Mouse (Mus musculus): ENCODE measurements around the gene Gm10272. TPM values are rescaled to one million over a fixed set of nuclear protein-coding genes. Genes with fewer than 3 reads are reported as not detected.
"Not testable (repeated sequence)": the region's sequence is repeated elsewhere in the genome, so short reads cannot be mapped to it uniquely, and the experiment has no call there.

Gm10272 gene
- total RNA-seq, 2 experiments from 2014 or later, result not detected

- no peak for ATAC-seq (ENCODE audit: poor library complexity, severe bottlenecking)
These were observed 19.8 kb downstream of the Gm10272 start, which contains the start of gene Gm10100 for GRCm38 (mm10) chr10:77726186-77726585. Gm10100 (plus strand) TSS chr10:77726486.

- no peak for ATAC-seq (ENCODE audit: poor library complexity, severe bottlenecking)
These were observed 21.9 kb downstream of the Gm10272 start for GRCm38 (mm10) chr10:77728280-77728679.

- no peak for ATAC-seq (ENCODE audit: poor library complexity, severe bottlenecking)
These were observed 22.8 kb downstream of the Gm10272 start for GRCm38 (mm10) chr10:77729241-77729640.

- no peak for ATAC-seq (ENCODE audit: poor library complexity, severe bottlenecking)
These were observed 29.5 kb downstream of the Gm10272 start for GRCm38 (mm10) chr10:77735928-77736327.

GRCm38 (mm10) chr10:77738929-77739328, 32.5 kb downstream of the Gm10272 start:
- ATAC-seq (ENCODE audit: poor library complexity, severe bottlenecking), result no peak

GRCm38 (mm10) chr10:77741924-77742688, 35.7 kb downstream of the Gm10272 start, which contains the start of gene Gm18596:
Gm18596 (minus strand) TSS chr10:77742638.
- ATAC-seq (ENCODE audit: poor library complexity, severe bottlenecking), result not testable (repeated sequence)

GRCm38 (mm10) chr10:77750686-77751085, 44.3 kb downstream of the Gm10272 start:
- ATAC-seq (ENCODE audit: poor library complexity, severe bottlenecking), result not testable (repeated sequence)

GRCm38 (mm10) chr10:77751254-77751653, 44.8 kb downstream of the Gm10272 start, which contains the start of gene Gm9736:
Gm9736 (minus strand) TSS chr10:77751354.
- ATAC-seq (ENCODE audit: poor library complexity, severe bottlenecking), result not testable (repeated sequence)

GRCm38 (mm10) chr10:77752312-77752711, 45.9 kb downstream of the Gm10272 start:
- not testable (repeated sequence) for ATAC-seq (ENCODE audit: poor library complexity, severe bottlenecking)

- ATAC-seq (ENCODE audit: poor library complexity, severe bottlenecking), result no peak
These were observed 47.0 kb downstream of the Gm10272 start for GRCm38 (mm10) chr10:77753448-77753847.

Other genes with a start within 250 kb of the Gm10272 start
- 11.5 and 11.7 TPM in 2 replicates for gene Fam207a, start 190.8 kb upstream of the Gm10272 start, total RNA-seq (2015)
- gene Fam207a, start 190.8 kb upstream of the Gm10272 start, total RNA-seq (2017), result 36.3 and 46.5 TPM in 2 replicates
- gene Itgb2, start 176.4 kb upstream of the Gm10272 start, total RNA-seq (2015), result 342 TPM in 2 replicates
- gene Itgb2, start 176.4 kb upstream of the Gm10272 start, total RNA-seq (2017), result 400 and 419 TPM in 2 replicates
- gene Pttg1ip, start 124.9 kb upstream of the Gm10272 start, total RNA-seq (2015), result 82.8 and 97.8 TPM in 2 replicates
- gene Pttg1ip, start 124.9 kb upstream of the Gm10272 start, total RNA-seq (2017), result 50.0 and 54.8 TPM in 2 replicates
- 22.1 and 22.7 TPM in 2 replicates for gene Sumo3, start 100.5 kb upstream of the Gm10272 start, total RNA-seq (2015)
- gene Sumo3, start 100.5 kb upstream of the Gm10272 start, total RNA-seq (2017), result 118 and 137 TPM in 2 replicates
- not detected in 2 replicates for gene Gm49325, start 100.4 kb upstream of the Gm10272 start, total RNA-seq (2015)
- not detected in 2 replicates for gene Gm49325, start 100.4 kb upstream of the Gm10272 start, total RNA-seq (2017)
- gene Ube2g2, start 84.4 kb upstream of the Gm10272 start, total RNA-seq (2015), result 15.3 and 18.1 TPM in 2 replicates
- gene Ube2g2, start 84.4 kb upstream of the Gm10272 start, total RNA-seq (2017), result 27.4 and 40.0 TPM in 2 replicates
- not detected in 2 replicates for gene Tspear, start 20.1 kb upstream of the Gm10272 start, total RNA-seq (2015)
- not detected in 2 replicates for gene Tspear, start 20.1 kb upstream of the Gm10272 start, total RNA-seq (2017)
- gene Gm19402, start 15.9 kb upstream of the Gm10272 start, total RNA-seq (2015), result not detected in 2 replicates
- not detected in 2 replicates for gene Gm19402, start 15.9 kb upstream of the Gm10272 start, total RNA-seq (2017)
- not detected in 2 replicates for gene Gm9508, start 9.4 kb upstream of the Gm10272 start, total RNA-seq (2015)
- gene Gm9508, start 9.4 kb upstream of the Gm10272 start, total RNA-seq (2017), result not detected in 2 replicates
- gene Gm10024, start 4.8 kb downstream of the Gm10272 start, total RNA-seq (2015), result not detected in 2 replicates
- not detected in 2 replicates for gene Gm10024, start 4.8 kb downstream of the Gm10272 start, total RNA-seq (2017)
- gene Gm10142, start 9.2 kb downstream of the Gm10272 start, total RNA-seq (2015), result not detected in 2 replicates
- not detected in 2 replicates for gene Gm10142, start 9.2 kb downstream of the Gm10272 start, total RNA-seq (2017)
- not detected in 2 replicates for gene Krtap12-1, start 14.0 kb downstream of the Gm10272 start, total RNA-seq (2015)
- not detected in 2 replicates for gene Krtap12-1, start 14.0 kb downstream of the Gm10272 start, total RNA-seq (2017)
- not detected in 2 replicates for gene Gm10100, start 19.9 kb downstream of the Gm10272 start, total RNA-seq (2015)
- not detected in 2 replicates for gene Gm10100, start 19.9 kb downstream of the Gm10272 start, total RNA-seq (2017)
- gene Gm18596, start 36.0 kb downstream of the Gm10272 start, total RNA-seq (2015), result not detected in 2 replicates
- gene Gm18596, start 36.0 kb downstream of the Gm10272 start, total RNA-seq (2017), result not detected in 2 replicates
- not detected in 2 replicates for gene Gm9736, start 44.7 kb downstream of the Gm10272 start, total RNA-seq (2015)
- not detected in 2 replicates for gene Gm9736, start 44.7 kb downstream of the Gm10272 start, total RNA-seq (2017)
- not detected in 2 replicates for gene Gm3233, start 53.1 kb downstream of the Gm10272 start, total RNA-seq (2015)
- not detected in 2 replicates for gene Gm3233, start 53.1 kb downstream of the Gm10272 start, total RNA-seq (2017)
- not detected in 2 replicates for gene Gm3238, start 64.7 kb downstream of the Gm10272 start, total RNA-seq (2015)
- not detected in 2 replicates for gene Gm3238, start 64.7 kb downstream of the Gm10272 start, total RNA-seq (2017)
- not detected in 2 replicates for gene Gm7138, start 70.3 kb downstream of the Gm10272 start, total RNA-seq (2015)
- not detected in 2 replicates for gene Gm7138, start 70.3 kb downstream of the Gm10272 start, total RNA-seq (2017)
- gene Gm3250, start 75.9 kb downstream of the Gm10272 start, total RNA-seq (2015), result not detected in 2 replicates
- not detected in 2 replicates for gene Gm3250, start 75.9 kb downstream of the Gm10272 start, total RNA-seq (2017)
- not detected in 2 replicates for gene Gm7137, start 81.6 kb downstream of the Gm10272 start, total RNA-seq (2015)
- gene Gm7137, start 81.6 kb downstream of the Gm10272 start, total RNA-seq (2017), result not detected in 2 replicates
- gene Gm9639, start 88.5 kb downstream of the Gm10272 start, total RNA-seq (2015), result not detected in 2 replicates
- not detected in 2 replicates for gene Gm9639, start 88.5 kb downstream of the Gm10272 start, total RNA-seq (2017)
- gene Gm19668, start 92.5 kb downstream of the Gm10272 start, total RNA-seq (2015), result not detected in 2 replicates
- gene Gm19668, start 92.5 kb downstream of the Gm10272 start, total RNA-seq (2017), result not detected in 2 replicates
- not detected in 2 replicates for gene Gm9507, start 105.2 kb downstream of the Gm10272 start, total RNA-seq (2015)
- gene Gm9507, start 105.2 kb downstream of the Gm10272 start, total RNA-seq (2017), result not detected in 2 replicates
- not detected in 2 replicates for gene Gm2696, start 108.1 kb downstream of the Gm10272 start, total RNA-seq (2015)
- not detected in 2 replicates for gene Gm2696, start 108.1 kb downstream of the Gm10272 start, total RNA-seq (2017)
- not detected in 2 replicates for gene Krtap10-4, start 120.5 kb downstream of the Gm10272 start, total RNA-seq (2015)
- gene Krtap10-4, start 120.5 kb downstream of the Gm10272 start, total RNA-seq (2017), result not detected in 2 replicates
- not detected in 2 replicates for gene Krtap10-10, start 129.3 kb downstream of the Gm10272 start, total RNA-seq (2015)
- not detected in 2 replicates for gene Krtap10-10, start 129.3 kb downstream of the Gm10272 start, total RNA-seq (2017)
- not detected in 2 replicates for gene Gm36176, start 140.2 kb downstream of the Gm10272 start, total RNA-seq (2015)
- gene Gm36176, start 140.2 kb downstream of the Gm10272 start, total RNA-seq (2017), result not detected in 2 replicates
- not detected in 2 replicates for gene Gm10318, start 146.2 kb downstream of the Gm10272 start, total RNA-seq (2015)
- not detected in 2 replicates for gene Gm10318, start 146.2 kb downstream of the Gm10272 start, total RNA-seq (2017)
- gene Gm3285, start 155.3 kb downstream of the Gm10272 start, total RNA-seq (2015), result not detected in 2 replicates
- not detected in 2 replicates for gene Gm3285, start 155.3 kb downstream of the Gm10272 start, total RNA-seq (2017)
- gene Lrrc3, start 195.9 kb downstream of the Gm10272 start, total RNA-seq (2015), result 0.07 TPM in 1 of 2 replicates, not detected in the other
- gene Lrrc3, start 195.9 kb downstream of the Gm10272 start, total RNA-seq (2017), result not detected in 2 replicates